Mouse (Mus musculus) heart, embryonic 13.5 days (tissue): Measurements from ENCODE around the gene Tmem130. TPM values are rescaled to one million over a fixed set of nuclear protein-coding genes. Genes with fewer than 3 reads are reported as not detected.

Experiments
- ATAC-seq: fragments of 200-750 bp; cut with Nextera tagmentation; 2 replicates; pipeline ENCODE4 v1.8.0; 2017; ENCODE audit warnings: moderate TSS enrichment; ENCODE audit not compliant: insufficient number of reproducible peaks, low FRiP score, low TSS enrichment; ENCODE audit errors: extremely low read depth
- H3K27ac ChIP-seq: fragments of 300-500 bp; sonication (generic); replicated peaks from 2 replicates; pipeline ENCODE4 v1.5.1; 2015; ENCODE audit warnings: moderate library complexity, mild to moderate bottlenecking, inconsistent platforms
- H3K27me3 ChIP-seq: fragments of 300-500 bp; sonication (generic); replicated peaks from 2 replicates; pipeline ENCODE4 v1.6.1; 2015; ENCODE audit warnings: mild to moderate bottlenecking, inconsistent platforms
- H3K36me3 ChIP-seq: fragments of 300-500 bp; sonication (generic); 2 replicates; pipeline ENCODE4 v1.6.1; 2015; ENCODE audit warnings: mild to moderate bottlenecking, inconsistent platforms
- H3K4me1 ChIP-seq: fragments of 300-500 bp; sonication (generic); 2 replicates; pipeline ENCODE4 v1.6.1; 2015; ENCODE audit warnings: inconsistent platforms
- H3K4me2 ChIP-seq: fragments of 300-500 bp; sonication (generic); 2 replicates; pipeline ENCODE4 v1.6.1; 2015; ENCODE audit warnings: inconsistent platforms, mild to moderate bottlenecking, moderate library complexity
- H3K4me3 ChIP-seq: fragments of 300-500 bp; sonication (generic); 2 replicates; pipeline ENCODE4 v1.5.1; 2015; ENCODE audit warnings: moderate library complexity, mild to moderate bottlenecking, inconsistent platforms
- H3K9ac ChIP-seq: fragments of 300-500 bp; sonication (generic); 2 replicates; pipeline ENCODE4 v1.6.1; 2015; ENCODE audit warnings: inconsistent platforms, mild to moderate bottlenecking, moderate library complexity
- H3K9me3 ChIP-seq: fragments of 300-500 bp; sonication (generic); 2 replicates; pipeline ENCODE4 v1.6.1; 2016; ENCODE audit warnings: inconsistent platforms
- WGBS: fragments of 180-500 bp; shearing (Covaris S2); methylation state at CpG from one replicate; pipeline ENCODE4 v1.1.7; 2015; ENCODE audit warnings: mixed read lengths; 5-methylcytosine and 5-hydroxymethylcytosine counted together
- polyA plus RNA-seq: library from polyadenylated mRNA; unstranded; fragments of >200 nt; fragmentation: Nextera tagmentation; extraction: Ambion mirVana; gene quantifications from 2 replicates; pipeline ENCODE4 v1.2.1, GENCODE M21; 2015

Tmem130 gene
- polyA plus RNA-seq, 1 experiment from 2014 or later: 0.92 TPM

GRCm38 (mm10) chr5:144733953-144734352, 27.7 kb downstream of the Tmem130 start:
- Histone ChIP-seq H3K4me2 (no peak overlapping the region), H3K36me3 (no peaks in the 10 kb centered on the region), H3K27ac (no peak overlapping the region), H3K4me3 (no peak overlapping the region), H3K9ac (no peak overlapping the region), H3K4me1 (no peaks in the 10 kb centered on the region), H3K27me3 (peaks cover 13% of the 10 kb centered on the region; the same call in 1 of the 2 replicates), H3K9me3 (no peaks in the 10 kb centered on the region)
- no peak for ATAC-seq
- 22% methylated on average over 4 of the region's 4 CpGs for WGBS

GRCm38 (mm10) chr5:144729216-144729615, 32.4 kb downstream of the Tmem130 start:
- H3K9ac ChIP-seq: no peak overlapping the region
- H3K27ac ChIP-seq: no peak overlapping the region
- no peak overlapping the region for H3K4me2 ChIP-seq
- no peaks in the 10 kb centered on the region for H3K36me3 ChIP-seq
- no peaks in the 10 kb centered on the region for H3K9me3 ChIP-seq
- no peaks in the 10 kb centered on the region for H3K4me1 ChIP-seq
- 74% methylated on average over 8 of the region's 8 CpGs for WGBS
- no peak overlapping the region for H3K4me3 ChIP-seq
- ATAC-seq: no peak
- peaks cover 28% of the 10 kb centered on the region for H3K27me3 ChIP-seq

GRCm38 (mm10) chr5:144728237-144728636, 33.4 kb downstream of the Tmem130 start:
- WGBS: 38% methylated on average over 5 of the region's 5 CpGs
- no peak for ATAC-seq

GRCm38 (mm10) chr5:144727119-144727518, 34.5 kb downstream of the Tmem130 start:
- Histone ChIP-seq H3K27me3 (peaks cover 28% of the 10 kb centered on the region), H3K9me3 (no peaks in the 10 kb centered on the region), H3K4me3 (no peak overlapping the region), H3K4me2 (no peak overlapping the region), H3K4me1 (no peaks in the 10 kb centered on the region), H3K9ac (no peak overlapping the region), H3K27ac (no peak overlapping the region), H3K36me3 (no peaks in the 10 kb centered on the region)
- no peak for ATAC-seq
- WGBS: 6% methylated on average over 9 of the region's 9 CpGs

More at GRCm38 (mm10) chr5:144728237-144728636, 33.4 kb downstream of the Tmem130 start:
- H3K9me3 ChIP-seq: no peaks in the 10 kb centered on the region
- no peak overlapping the region for H3K4me3 ChIP-seq
- no peaks in the 10 kb centered on the region for H3K36me3 ChIP-seq
- no peak overlapping the region for H3K9ac ChIP-seq
- H3K4me2 ChIP-seq: no peak overlapping the region
- H3K27ac ChIP-seq: no peak overlapping the region
- H3K4me1 ChIP-seq: no peaks in the 10 kb centered on the region
- H3K27me3 ChIP-seq: peaks cover 28% of the 10 kb centered on the region

- no peak overlapping the region for H3K4me3 ChIP-seq
- H3K9me3 ChIP-seq: no peaks in the 10 kb centered on the region
- no peak for ATAC-seq
- no peaks in the 10 kb centered on the region for H3K36me3 ChIP-seq
- no peak overlapping the region for H3K4me2 ChIP-seq
- H3K9ac ChIP-seq: no peak overlapping the region
- H3K27ac ChIP-seq: no peak overlapping the region
- H3K4me1 ChIP-seq: no peaks in the 10 kb centered on the region
- WGBS: 70% methylated on average over 3 of the region's 3 CpGs
- peaks cover 28% of the 10 kb centered on the region for H3K27me3 ChIP-seq
Measured at GRCm38 (mm10) chr5:144725554-144725953, 36.1 kb downstream of the Tmem130 start.

GRCm38 (mm10) chr5:144724926-144725325, 36.7 kb downstream of the Tmem130 start:
- no peak overlapping the region for H3K27ac ChIP-seq
- ATAC-seq: no peak

GRCm38 (mm10) chr5:144720281-144720680, 41.3 kb downstream of the Tmem130 start:
- Histone ChIP-seq H3K27me3 (0 out of 2 replicates have a peak, but pooled peaks cover 3% of the 10 kb centered on the region), H3K4me2 (no peak overlapping the region), H3K4me3 (no peak overlapping the region), H3K9me3 (no peaks in the 10 kb centered on the region), H3K36me3 (no peaks in the 10 kb centered on the region), H3K27ac (no peak overlapping the region), H3K9ac (no peak overlapping the region), H3K4me1 (no peaks in the 10 kb centered on the region)
- ATAC-seq: no peak
- WGBS: 80% methylated on average over 4 of the region's 4 CpGs

More at GRCm38 (mm10) chr5:144724926-144725325, 36.7 kb downstream of the Tmem130 start:
- H3K4me2 ChIP-seq: no peak overlapping the region
- no peak overlapping the region for H3K4me3 ChIP-seq
- WGBS: 39% methylated on average over 2 of the region's 2 CpGs
- no peaks in the 10 kb centered on the region for H3K9me3 ChIP-seq
- H3K27me3 ChIP-seq: peaks cover 23% of the 10 kb centered on the region
- no peak overlapping the region for H3K9ac ChIP-seq
- H3K4me1 ChIP-seq: no peaks in the 10 kb centered on the region
- H3K36me3 ChIP-seq: no peaks in the 10 kb centered on the region

- Histone ChIP-seq H3K9me3 (no peaks in the 10 kb centered on the region), H3K4me2 (no peak overlapping the region), H3K27ac (no peak overlapping the region), H3K27me3 (0 out of 2 replicates have a peak, but pooled peaks cover 3% of the 10 kb centered on the region), H3K4me1 (no peaks in the 10 kb centered on the region), H3K9ac (no peak overlapping the region), H3K36me3 (no peaks in the 10 kb centered on the region), H3K4me3 (no peak overlapping the region)
- WGBS: 67% methylated on average over 6 of the region's 6 CpGs
- ATAC-seq: no peak
Measured at GRCm38 (mm10) chr5:144719781-144720180, 41.8 kb downstream of the Tmem130 start.

GRCm38 (mm10) chr5:144717186-144717585, 44.4 kb downstream of the Tmem130 start:
- H3K4me2 ChIP-seq: no peak overlapping the region
- 56% methylated on average over 6 of the region's 6 CpGs for WGBS
- 0 out of 2 replicates have a peak, but pooled peaks cover 3% of the 10 kb centered on the region for H3K27me3 ChIP-seq
- H3K4me3 ChIP-seq: no peak overlapping the region
- no peak for ATAC-seq
- no peaks in the 10 kb centered on the region for H3K9me3 ChIP-seq
- no peak overlapping the region for H3K27ac ChIP-seq
- H3K9ac ChIP-seq: no peak overlapping the region
- no peaks in the 10 kb centered on the region for H3K36me3 ChIP-seq
- no peaks in the 10 kb centered on the region for H3K4me1 ChIP-seq

GRCm38 (mm10) chr5:144713371-144713770, 48.2 kb downstream of the Tmem130 start:
- ATAC-seq: no peak
- H3K4me2 ChIP-seq: no peak overlapping the region
- 80% methylated on average over 10 of the region's 10 CpGs for WGBS
- no peaks in the 10 kb centered on the region for H3K9me3 ChIP-seq
- H3K36me3 ChIP-seq: no peaks in the 10 kb centered on the region
- H3K27ac ChIP-seq: no peak overlapping the region
- 0 out of 2 replicates have a peak, but pooled peaks cover 3% of the 10 kb centered on the region for H3K27me3 ChIP-seq
- no peak overlapping the region for H3K4me3 ChIP-seq
- H3K9ac ChIP-seq: no peak overlapping the region
- no peaks in the 10 kb centered on the region for H3K4me1 ChIP-seq

GRCm38 (mm10) chr5:144707603-144708002, 54.0 kb downstream of the Tmem130 start:
- Histone ChIP-seq H3K4me1 (no peaks in the 10 kb centered on the region), H3K4me3 (no peak overlapping the region), H3K4me2 (no peak overlapping the region), H3K27me3 (no peaks in the 10 kb centered on the region), H3K9me3 (no peaks in the 10 kb centered on the region), H3K9ac (no peak overlapping the region), H3K36me3 (no peaks in the 10 kb centered on the region), H3K27ac (no peak overlapping the region)
- ATAC-seq: no peak
- 84% methylated on average over 6 of the region's 6 CpGs for WGBS
